Mouse (Mus musculus) CH12.LX (cell line): ENCODE measurements around the gene Vav1. TPM values are rescaled to one million over a fixed set of nuclear protein-coding genes. Genes with fewer than 3 reads are reported as not detected.

Source experiments
- DNase-seq: peaks from one replicate; pipeline ENCODE4 v3.0.0-alpha.2; 2013; ENCODE audit errors: extremely low read depth
- H3K27ac ChIP-seq: 2 replicates; pipeline ENCODE4 v1.5.1; 2012; ENCODE audit warnings: low read depth, mild to moderate bottlenecking, control low read depth, moderate library complexity; ENCODE audit not compliant: insufficient read depth
- H3K27me3 ChIP-seq: replicated peaks from 2 replicates; pipeline ENCODE3; 2012; ENCODE audit warnings: inconsistent platforms
- H3K36me3 ChIP-seq, 2 experiments: replicated peaks in 1 of 2; 2 replicates each; pipeline versions ENCODE3 to v1.6.1; 2012; ENCODE audit warnings: inconsistent platforms in 1 of 2, low read length in 1 of 2, mild to moderate bottlenecking in 1 of 2, mixed read lengths in 1 of 2, moderate library complexity in 1 of 2; ENCODE audit not compliant: control insufficient read depth in 1 of 2, insufficient read depth in 1 of 2
- H3K4me1 ChIP-seq, 2 experiments: 2 replicates each; pipeline ENCODE4 v1.6.1; 2012; ENCODE audit warnings: inconsistent platforms in 1 of 2, moderate library complexity in 1 of 2; ENCODE audit not compliant: insufficient read depth in 2 of 2, control insufficient read depth in 1 of 2
- H3K4me2 ChIP-seq: 2 replicates; pipeline ENCODE4 v1.6.1; 2012; ENCODE audit warnings: low read depth, mild to moderate bottlenecking, control low read depth; ENCODE audit not compliant: poor library complexity, insufficient read depth, severe bottlenecking
- H3K4me3 ChIP-seq, 3 experiments: fragments of 150-350 bp in 1 of 3; sonication (generic) in 1 of 3; replicated peaks in 1 of 3; 2 replicates each; pipeline versions ENCODE3 to v1.5.1; 2011 to 2012; ENCODE audit warnings: low read depth in 2 of 3, low read length in 2 of 3, mild to moderate bottlenecking in 2 of 3, moderate library complexity in 2 of 3, control low read depth in 1 of 3, improper control_type of control experiment in 1 of 3, inconsistent platforms in 1 of 3, mixed read lengths in 1 of 3; ENCODE audit not compliant: poor library complexity in 1 of 3
- H3K79me2 ChIP-seq: replicated peaks from 2 replicates; pipeline ENCODE4 v1.6.1; 2012; ENCODE audit warnings: mild to moderate bottlenecking, moderate library complexity; ENCODE audit not compliant: control insufficient read depth, poor library complexity, insufficient read depth, severe bottlenecking; ENCODE audit errors: extremely low read depth
- H3K9ac ChIP-seq: 2 replicates; pipeline ENCODE4 v1.6.1; 2012; ENCODE audit warnings: low read depth, mild to moderate bottlenecking, control low read depth, moderate library complexity; ENCODE audit not compliant: insufficient read depth
- H3K9me3 ChIP-seq: replicated peaks from 2 replicates; pipeline ENCODE3; 2012; ENCODE audit warnings: low read length, inconsistent platforms, mixed read lengths
- CHD1 ChIP-seq: IDR thresholded peaks from 2 replicates; pipeline ENCODE4 v1.6.1; 2012; ENCODE audit warnings: low read depth, low read length, improper control_type of control experiment, inconsistent platforms
- CHD2 ChIP-seq: IDR thresholded peaks from 2 replicates; pipeline ENCODE4 v1.6.1; 2011; ENCODE audit warnings: low read length, improper control_type of control experiment
- CTCF ChIP-seq, 2 experiments: IDR thresholded peaks in 1 of 2; conservative IDR thresholded peaks in 1 of 2; 2 replicates each; pipeline ENCODE4 v1.5.1; 2011 to 2012; ENCODE audit warnings: low read depth in 2 of 2, low read length in 2 of 2, improper control_type of control experiment in 1 of 2, inconsistent platforms in 1 of 2, mild to moderate bottlenecking in 1 of 2, moderate library complexity in 1 of 2
- ETS1 ChIP-seq: conservative IDR thresholded peaks from 2 replicates; pipeline ENCODE4 v1.6.1; 2012; ENCODE audit warnings: low read depth, mild to moderate bottlenecking, inconsistent platforms, low read length, improper control_type of control experiment, moderate library complexity
- GABPA ChIP-seq: IDR thresholded peaks from 2 replicates; pipeline ENCODE4 v1.6.1; 2012; ENCODE audit warnings: low read depth, low read length, improper control_type of control experiment, inconsistent platforms; ENCODE audit not compliant: insufficient replicate concordance
- HCFC1 ChIP-seq: IDR thresholded peaks from 2 replicates; pipeline ENCODE4 v1.6.1; 2012; ENCODE audit warnings: low read depth, mild to moderate bottlenecking, inconsistent platforms, low read length, improper control_type of control experiment
- IRF4 ChIP-seq: IDR thresholded peaks from 2 replicates; pipeline ENCODE4 v1.6.1; 2014; ENCODE audit warnings: low read depth, mild to moderate bottlenecking, inconsistent platforms, low read length, improper control_type of control experiment
- JUN ChIP-seq: IDR thresholded peaks from 2 replicates; pipeline ENCODE4 v1.6.1; 2011; ENCODE audit warnings: low read depth, mild to moderate bottlenecking, low read length, improper control_type of control experiment, moderate library complexity; ENCODE audit not compliant: insufficient read depth
- JUND ChIP-seq: conservative IDR thresholded peaks from 2 replicates; pipeline ENCODE4 v1.6.1; 2011; ENCODE audit warnings: low read depth, low read length, improper control_type of control experiment
- KAT2A ChIP-seq: IDR thresholded peaks from 2 replicates; pipeline ENCODE4 v1.6.1; 2012; ENCODE audit warnings: low read length, improper control_type of control experiment, inconsistent platforms; ENCODE audit not compliant: insufficient replicate concordance
- MAX ChIP-seq: IDR thresholded peaks from 2 replicates; pipeline ENCODE4 v1.6.1; 2011; ENCODE audit warnings: low read length, improper control_type of control experiment
- MAZ ChIP-seq: IDR thresholded peaks from 2 replicates; pipeline ENCODE4 v1.6.1; 2012; ENCODE audit warnings: low read depth, mild to moderate bottlenecking, inconsistent platforms, low read length, improper control_type of control experiment, moderate library complexity
- MEF2A ChIP-seq: IDR thresholded peaks from 2 replicates; pipeline ENCODE4 v1.6.1; 2014; ENCODE audit warnings: low read depth, mild to moderate bottlenecking, inconsistent platforms, low read length, improper control_type of control experiment, borderline replicate concordance
- MXI1 ChIP-seq: IDR thresholded peaks from 2 replicates; pipeline ENCODE4 v1.6.1; 2011; ENCODE audit warnings: mild to moderate bottlenecking, low read depth, low read length, improper control_type of control experiment
- MYC ChIP-seq: IDR thresholded peaks from 2 replicates; pipeline ENCODE4 v1.6.1; 2011; ENCODE audit warnings: low read depth, mild to moderate bottlenecking, improper control_type of control experiment, low read length
- NELFE ChIP-seq: IDR thresholded peaks from 2 replicates; pipeline ENCODE4 v1.6.1; 2011; ENCODE audit warnings: low read depth, low read length, improper control_type of control experiment
- NRF1 ChIP-seq: IDR thresholded peaks from 2 replicates; pipeline ENCODE4 v1.6.1; 2014; ENCODE audit warnings: low read depth, mild to moderate bottlenecking, inconsistent platforms, low read length, improper control_type of control experiment, moderate library complexity
- PAX5 ChIP-seq: IDR thresholded peaks from 2 replicates; pipeline ENCODE4 v1.6.1; 2012; ENCODE audit warnings: low read length, inconsistent platforms, mixed read lengths
- SIN3A ChIP-seq: IDR thresholded peaks from 2 replicates; pipeline ENCODE4 v1.6.1; 2012; ENCODE audit warnings: low read length, improper control_type of control experiment, inconsistent platforms
- SMC3 ChIP-seq: IDR thresholded peaks from 2 replicates; pipeline ENCODE4 v1.6.1; 2011; ENCODE audit warnings: low read depth, low read length, improper control_type of control experiment
- TCF12 ChIP-seq: IDR thresholded peaks from 2 replicates; pipeline ENCODE4 v1.6.1; 2014; ENCODE audit warnings: low read depth, mild to moderate bottlenecking, inconsistent platforms, low read length, improper control_type of control experiment
- UBTF ChIP-seq: IDR thresholded peaks from 2 replicates; pipeline ENCODE4 v1.6.1; 2012; ENCODE audit warnings: low read depth, mild to moderate bottlenecking, inconsistent platforms, low read length, improper control_type of control experiment, moderate library complexity
- USF2 ChIP-seq: conservative IDR thresholded peaks from 2 replicates; pipeline ENCODE4 v1.6.1; 2011; ENCODE audit warnings: low read depth, low read length, improper control_type of control experiment
- ZC3H11A ChIP-seq: IDR thresholded peaks from 2 replicates; pipeline ENCODE4 v1.6.1; 2012; ENCODE audit warnings: low read depth, mild to moderate bottlenecking, inconsistent platforms, low read length, improper control_type of control experiment
- ZMIZ1 ChIP-seq: IDR thresholded peaks from 2 replicates; pipeline ENCODE4 v1.6.1; 2012; ENCODE audit warnings: low read depth, mild to moderate bottlenecking, inconsistent platforms, low read length, improper control_type of control experiment
- ZNF384 ChIP-seq: IDR thresholded peaks from 2 replicates; pipeline ENCODE4 v1.6.1; 2012; ENCODE audit warnings: low read depth, low read length, improper control_type of control experiment, inconsistent platforms
- dilution Hi-C: fragments of 300-500 bp; cut with MboI; formaldehyde crosslinking; loops from 2 replicates; pipeline ENCODE4 v1.14.3; 2020; ENCODE audit warnings: low sequenced_read_pairs; ENCODE audit not compliant: extremely low pct_unique_long_range_greater_than_20kb, extremely low pct_ligation_motif_present
- in situ Hi-C: fragments of 300-500 bp; cut with MboI; formaldehyde crosslinking; loops from 3 replicates; pipeline ENCODE4 v1.14.3; 2019; ENCODE audit warnings: low sequenced_read_pairs, low pct_ligation_motif_present, low pct_unique_long_range_greater_than_20kb, mixed read lengths
- polyA plus RNA-seq: library from polyadenylated mRNA; unstranded; fragments of >175 nt; gene quantifications from 2 replicates; pipeline ENCODE4 v1.2.1, GENCODE M21; 2012; ENCODE audit warnings: low read depth; ENCODE audit not compliant: insufficient read length
- total RNA-seq, 2 experiments: library from RNA; depleted of rRNA; stranded (reverse); fragments of 300-350 nt in 1 of 2; fragments of >200 nt in 1 of 2; gene quantifications; 2 replicates each; pipeline ENCODE4 v1.2.3; 2012 to 2014

Gene Vav1
- total and polyA plus RNA-seq, 3 experiments = 60.3 to 90.9 (median 84.3) TPM

DNA sequence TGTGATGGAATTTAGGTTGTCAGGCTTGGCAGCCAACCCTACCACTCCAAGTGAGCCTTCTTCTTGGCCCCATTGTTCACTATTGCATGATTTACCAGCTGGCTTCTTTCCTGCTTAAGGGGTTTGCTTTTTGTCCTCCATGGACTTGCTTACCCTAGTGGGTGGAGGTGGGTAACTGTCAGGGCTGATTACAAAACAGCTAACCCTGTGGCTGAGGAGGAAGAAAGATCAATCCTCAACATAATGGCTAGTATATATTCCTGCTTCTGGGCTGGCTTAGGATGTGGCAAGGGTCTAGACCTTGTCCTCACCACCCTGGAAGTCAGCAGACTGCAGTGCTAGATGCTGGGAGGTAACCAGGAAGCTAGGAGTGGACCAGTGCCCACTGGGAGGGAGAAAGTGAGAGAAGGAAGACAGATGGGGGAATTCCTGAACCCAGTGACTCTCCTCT lies 47.6 kb upstream of the Vav1 start:
- no peak overlapping the region for H3K27ac ChIP-seq
- H3K4me3 ChIP-seq = no peak overlapping the region
- in situ Hi-C loops = no loop called here

DNA sequence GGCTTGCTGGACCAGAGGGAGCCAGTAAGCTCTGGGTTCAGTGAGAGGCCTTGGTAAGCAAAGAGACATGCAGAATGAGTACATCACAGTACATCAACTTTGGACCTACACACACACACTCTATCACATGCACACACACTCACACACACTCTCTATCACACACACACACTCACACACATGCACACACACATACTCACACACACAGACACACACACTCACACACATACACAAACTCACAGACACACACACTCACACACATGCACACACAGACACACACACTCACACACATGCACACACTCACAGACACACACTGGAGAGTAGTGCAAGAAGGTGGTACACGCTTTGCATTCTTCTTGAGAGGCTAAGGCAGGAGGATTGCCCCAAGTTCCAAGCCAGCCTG lies 46.7 kb upstream of the Vav1 start:
- H3K4me3 ChIP-seq = no peak overlapping the region
- peaks cover 28 to 37% of the 10 kb centered on the region in 2 experiments for H3K36me3 ChIP-seq
- DNase-seq = no peak
- H3K79me2 ChIP-seq = no peaks in the 10 kb centered on the region
- no peak for TF ChIP-seq ETS1
- TF ChIP-seq GABPA = no peak
- no peak for TF ChIP-seq MYC
- no peak for TF ChIP-seq MAZ
- no peak for TF ChIP-seq KAT2A
- TF ChIP-seq MXI1 = no peak
- TF ChIP-seq ZMIZ1 = no peak
- no peak for TF ChIP-seq MEF2A
- no peak for TF ChIP-seq JUN
- TF ChIP-seq ZNF384 = no peak
- no peak for TF ChIP-seq UBTF
- TF ChIP-seq IRF4 = no peak
- no peak for TF ChIP-seq CHD1
- no peak for TF ChIP-seq USF2
- TF ChIP-seq CTCF (conservative IDR thresholded peaks at IDR 0.05 in 1 of 2, IDR thresholded peaks at IDR 0.05 in 1 of 2; ENCODE audit: low read depth in 2 of 2, low read length in 2 of 2) = no peak
- TF ChIP-seq CHD2 = no peak
- TF ChIP-seq, all 38 proteins: peak for 0
- Histone ChIP-seq H3K4me1 (peaks cover 3 to 15% of the 10 kb centered on the region in 2 experiments; a peak in 3 of 4 replicates), H3K9ac (no peak overlapping the region), H3K27ac (no peak overlapping the region), H3K9me3 (no peaks in the 10 kb centered on the region), H3K27me3 (no peaks in the 10 kb centered on the region), H3K4me2 (no peak overlapping the region)
- dilution Hi-C loops = no loop called here
- in situ Hi-C loops = no loop called here

More for the DNA sequence above, 47.6 kb upstream of the Vav1 start:
- H3K27me3 ChIP-seq = no peaks in the 10 kb centered on the region
- peaks cover 20 to 29% of the 10 kb centered on the region in 2 experiments for H3K36me3 ChIP-seq
- no peaks in the 10 kb centered on the region for H3K9me3 ChIP-seq
- DNase-seq = no peak
- TF ChIP-seq PAX5 (no peak), GABPA (no peak), IRF4 (no peak), ZC3H11A (no peak), SMC3 (no peak), HCFC1 (no peak), JUND (no peak), SIN3A (no peak), NRF1 (no peak), MAX (no peak), TCF12 (no peak), NELFE (no peak)
- H3K79me2 ChIP-seq = no peaks in the 10 kb centered on the region
- dilution Hi-C loops = no loop called here
- no peak overlapping the region for H3K4me2 ChIP-seq
- no peak overlapping the region for H3K9ac ChIP-seq
- peaks cover 3 to 13% of the 10 kb centered on the region in 2 experiments; a peak in 3 of 4 replicates for H3K4me1 ChIP-seq
